Mouse (Mus musculus) hindbrain, embryonic 10.5 days (tissue): ENCODE measurements around the gene Zfp654. TPM values are rescaled to one million over a fixed set of nuclear protein-coding genes. Genes with fewer than 3 reads are reported as not detected.
A peak's percentile ranks its signal among the peaks of the same experiment; 100 is the strongest.

ENCODE experiments used
- DNase-seq: peaks from one replicate; pipeline ENCODE4 v3.0.0-alpha.2; 2017; ENCODE audit warnings: low spot score
- H3K27ac ChIP-seq: fragments of 300-500 bp; sonication (generic); 2 replicates; pipeline ENCODE4 v1.5.1; 2016; ENCODE audit warnings: mild to moderate bottlenecking, moderate library complexity
- H3K27me3 ChIP-seq: fragments of 300-500 bp; sonication (generic); 2 replicates; pipeline ENCODE4 v1.6.1; 2016; ENCODE audit warnings: mild to moderate bottlenecking; ENCODE audit not compliant: poor library complexity, insufficient read depth, severe bottlenecking
- H3K36me3 ChIP-seq: fragments of 300-500 bp; sonication (generic); 2 replicates; pipeline ENCODE4 v1.6.1; 2016; ENCODE audit warnings: mild to moderate bottlenecking, moderate library complexity
- H3K4me1 ChIP-seq: fragments of 300-500 bp; sonication (generic); replicated peaks from 2 replicates; pipeline ENCODE4 v1.6.1; 2016; ENCODE audit warnings: mild to moderate bottlenecking
- H3K4me3 ChIP-seq: fragments of 300-500 bp; sonication (generic); 2 replicates; pipeline ENCODE4 v1.5.1; 2016; ENCODE audit warnings: mild to moderate bottlenecking, moderate library complexity
- H3K9me3 ChIP-seq: fragments of 300-500 bp; sonication (generic); 2 replicates; pipeline ENCODE4 v1.6.1; 2016; ENCODE audit warnings: mild to moderate bottlenecking, moderate library complexity
- WGBS: fragments of 180-500 bp; shearing (Covaris S2); methylation state at CpG from one replicate; pipeline ENCODE4 v1.1.7; 2016; 5-methylcytosine and 5-hydroxymethylcytosine counted together
- polyA plus RNA-seq: library from polyadenylated mRNA; unstranded; fragments of >200 nt; fragmentation: Nextera tagmentation; extraction: Ambion mirVana; gene quantifications from 2 replicates; pipeline ENCODE4 v1.2.1, GENCODE M21; 2016

The Zfp654 gene
- polyA plus RNA-seq, 1 experiment from 2014 or later: 4.9 TPM

- DNase-seq: no peak
- Histone ChIP-seq H3K27me3 (no peaks in the 10 kb centered on the region), H3K4me1 (no peaks in the 10 kb centered on the region), H3K4me3 (no peak overlapping the region), H3K9me3 (0 out of 2 replicates have a peak, but pooled peaks cover 3% of the 10 kb centered on the region), H3K27ac (no peak overlapping the region), H3K36me3 (peaks cover 11% of the 10 kb centered on the region)
- 92% methylated on average over 5 of the region's 5 CpGs for WGBS
Observed at GRCm38 (mm10) chr16:64800393-64800792, 51.1 kb downstream of the Zfp654 start.

GRCm38 (mm10) chr16:64794802-64795201 lies 56.6 kb downstream of the Zfp654 start:
- Histone ChIP-seq H3K4me1 (no peaks in the 10 kb centered on the region), H3K27ac (no peak overlapping the region), H3K27me3 (no peaks in the 10 kb centered on the region), H3K9me3 (no peaks in the 10 kb centered on the region), H3K4me3 (no peak overlapping the region), H3K36me3 (peaks cover 7% of the 10 kb centered on the region; the same call in 1 of the 2 replicates)
- 92% methylated on average over 2 of the region's 2 CpGs for WGBS
- no peak for DNase-seq

GRCm38 (mm10) chr16:64789706-64790105 lies 61.7 kb downstream of the Zfp654 start:
- Histone ChIP-seq H3K36me3 (peaks cover 29% of the 10 kb centered on the region), H3K27me3 (no peaks in the 10 kb centered on the region), H3K4me3 (no peak overlapping the region), H3K9me3 (no peaks in the 10 kb centered on the region), H3K27ac (no peak overlapping the region), H3K4me1 (no peaks in the 10 kb centered on the region)
- WGBS: 91% methylated on average over 3 of the region's 3 CpGs
- no peak for DNase-seq

GRCm38 (mm10) chr16:64775516-64775915 lies 75.9 kb downstream of the Zfp654 start:
- DNase-seq: no peak
- Histone ChIP-seq H3K4me3 (no peak overlapping the region), H3K27me3 (peaks cover 5% of the 10 kb centered on the region; the same call in 1 of the 2 replicates), H3K36me3 (0 out of 2 replicates have a peak, but pooled peaks cover 5% of the 10 kb centered on the region), H3K4me1 (no peaks in the 10 kb centered on the region), H3K9me3 (no peaks in the 10 kb centered on the region), H3K27ac (no peak overlapping the region)
- 71% methylated on average over 1 of the region's 1 CpGs for WGBS

- Histone ChIP-seq H3K4me3 (peak overlapping the region; percentile 94), H3K9me3 (no peaks in the 10 kb centered on the region), H3K27me3 (peaks cover 5% of the 10 kb centered on the region; the same call in 1 of the 2 replicates), H3K4me1 (peaks cover 9% of the 10 kb centered on the region), H3K36me3 (peaks cover 23% of the 10 kb centered on the region), H3K27ac (peak overlapping the region; percentile 93)
- no peak for DNase-seq
- WGBS: 90% methylated on average over 2 of the region's 2 CpGs
Observed at GRCm38 (mm10) chr16:64771431-64771818, 80.0 kb downstream of the Zfp654 start.

GRCm38 (mm10) chr16:64770521-64771430 lies 80.7 kb downstream of the Zfp654 start, which contains the start of gene 4930453N24Rik:
4930453N24Rik (minus strand) TSS chr16:64771161.
- H3K27ac ChIP-seq: peak within 1 kb of the TSS; percentile 93
- H3K4me3 ChIP-seq: peak within 1 kb of the TSS; percentile 94
- H3K4me1 ChIP-seq: peaks cover 9% of the 10 kb centered on the region
- 2% methylated on average over 72 of the region's 72 CpGs for WGBS
- H3K36me3 ChIP-seq: peaks cover 29% of the 10 kb centered on the region
- peaks cover 5% of the 10 kb centered on the region; the same call in 1 of the 2 replicates for H3K27me3 ChIP-seq
- peak; percentile 92 for DNase-seq
- no peaks in the 10 kb centered on the region for H3K9me3 ChIP-seq

GRCm38 (mm10) chr16:64766696-64767300 lies 84.7 kb downstream of the Zfp654 start:
- Histone ChIP-seq H3K27ac (no peak overlapping the region), H3K4me3 (no peak overlapping the region), H3K36me3 (peaks cover 69% of the 10 kb centered on the region), H3K4me1 (peaks cover 9% of the 10 kb centered on the region), H3K27me3 (no peaks in the 10 kb centered on the region), H3K9me3 (peaks cover 18% of the 10 kb centered on the region)
- WGBS: 96% methylated on average over 8 of the region's 8 CpGs
- DNase-seq: no peak

GRCm38 (mm10) chr16:64759245-64759626 lies 92.2 kb downstream of the Zfp654 start:
- Histone ChIP-seq H3K4me1 (no peaks in the 10 kb centered on the region), H3K9me3 (peaks cover 14% of the 10 kb centered on the region), H3K4me3 (no peak overlapping the region), H3K27me3 (no peaks in the 10 kb centered on the region), H3K27ac (no peak overlapping the region), H3K36me3 (peaks cover 43% of the 10 kb centered on the region)
- 86% methylated on average over 1 of the region's 1 CpGs for WGBS
- no peak for DNase-seq

- H3K27me3 ChIP-seq: no peaks in the 10 kb centered on the region
- no peak overlapping the region for H3K4me3 ChIP-seq
- peaks cover 37% of the 10 kb centered on the region for H3K36me3 ChIP-seq
- no peaks in the 10 kb centered on the region for H3K4me1 ChIP-seq
- no peak for DNase-seq
- 85% methylated on average over 6 of the region's 6 CpGs for WGBS
- no peak overlapping the region for H3K27ac ChIP-seq
- peaks cover 10% of the 10 kb centered on the region for H3K9me3 ChIP-seq
Observed at GRCm38 (mm10) chr16:64758561-64759244, 92.7 kb downstream of the Zfp654 start.

GRCm38 (mm10) chr16:64757666-64758400 lies 93.6 kb downstream of the Zfp654 start:
- Histone ChIP-seq H3K4me1 (no peaks in the 10 kb centered on the region), H3K27me3 (no peaks in the 10 kb centered on the region), H3K27ac (no peak overlapping the region), H3K9me3 (peaks cover 1% of the 10 kb centered on the region), H3K36me3 (peaks cover 29% of the 10 kb centered on the region), H3K4me3 (no peak overlapping the region)
- no peak for DNase-seq
- 88% methylated on average over 7 of the region's 7 CpGs for WGBS

GRCm38 (mm10) chr16:64756321-64756720 lies 95.1 kb downstream of the Zfp654 start:
- WGBS: 89% methylated on average over 6 of the region's 6 CpGs

GRCm38 (mm10) chr16:64754743-64755139 lies 96.7 kb downstream of the Zfp654 start:
- H3K4me3 ChIP-seq: no peak overlapping the region
- peak; percentile 33 for DNase-seq
- H3K27me3 ChIP-seq: no peaks in the 10 kb centered on the region
- H3K27ac ChIP-seq: no peak overlapping the region
- H3K9me3 ChIP-seq: no peaks in the 10 kb centered on the region
- 53% methylated on average over 3 of the region's 3 CpGs for WGBS
- no peaks in the 10 kb centered on the region for H3K4me1 ChIP-seq
- H3K36me3 ChIP-seq: 0 out of 2 replicates have a peak, but pooled peaks cover 7% of the 10 kb centered on the region

More at GRCm38 (mm10) chr16:64756321-64756720, 95.1 kb downstream of the Zfp654 start:
- no peak for DNase-seq
- no peaks in the 10 kb centered on the region for H3K4me1 ChIP-seq
- H3K36me3 ChIP-seq: peaks cover 13% of the 10 kb centered on the region; the same call in 1 of the 2 replicates
- H3K9me3 ChIP-seq: no peaks in the 10 kb centered on the region
- no peak overlapping the region for H3K27ac ChIP-seq
- H3K4me3 ChIP-seq: no peak overlapping the region
- H3K27me3 ChIP-seq: no peaks in the 10 kb centered on the region
